8 mouse cellular contexts compared by ENCODE assay signal in genomic region chr2:30061215-30062166, GRCm38 (mm10). TPM values are rescaled to one million over a fixed set of nuclear protein-coding genes. Genes with fewer than 3 reads are reported as not detected.
A peak's percentile ranks its signal among the peaks of the same experiment; 100 is the strongest.
DNase-seq lines count a peak whose midpoint lies in the region; ATAC-seq lines count a peak whose summit lies in the region.

No protein-coding gene starts in this region.

- peak; percentile 30 to 53 for DNase-seq in urinary bladder, adult 18-20 months (ENCODE audit: low spot score in 2 of 2)
- DNase-seq in urinary bladder, postnatal 10 days (ENCODE audit: low spot score) = no peak
- DNase-seq in embryo, embryonic 10.5 days (ENCODE audit: low spot score) = peak; percentile 91
- DNase-seq in kidney, postnatal 14 days = peak; percentile 50
- DNase-seq in spleen, postnatal 36 days (ENCODE audit: low spot score in 2 of 2) = peak; percentile 50 to 57
- no peak for DNase-seq in left cerebral cortex, adult 8-10 months (ENCODE audit: low spot score in 2 of 2)

- no peaks in the 10 kb centered on the region for H3K9me3 ChIP-seq in heart, embryonic 13.5 days

- H3K27me3 ChIP-seq in heart, embryonic 13.5 days (replicated peaks) = no peaks in the 10 kb centered on the region

- H3K9ac ChIP-seq in heart, embryonic 13.5 days = peak overlapping the region; percentile 90

- H3K4me2 ChIP-seq in heart, embryonic 13.5 days = peak overlapping the region; percentile 80

- H3K4me3 ChIP-seq in heart, embryonic 13.5 days = peak overlapping the region; percentile 69

- peak overlapping the region; percentile 94 for H3K27ac ChIP-seq in heart, embryonic 13.5 days (replicated peaks)

- no peak for ATAC-seq in heart, embryonic 13.5 days (ENCODE audit: extremely low read depth, insufficient number of reproducible peaks, low FRiP score, low TSS enrichment)
- ATAC-seq in megakaryocyte, adult 5-6 weeks (ENCODE audit: poor library complexity, severe bottlenecking) = peak; percentile 11; the same call in 1 of the 2 replicates

- peaks cover 41% of the 10 kb centered on the region for H3K4me1 ChIP-seq in heart, embryonic 13.5 days

- 7% methylated on average over 37 of the region's 37 CpGs for WGBS in heart, embryonic 13.5 days

- no peaks in the 10 kb centered on the region for H3K36me3 ChIP-seq in heart, embryonic 13.5 days

RNA-seq across cellular contexts. Expression of gene Set, which starts 4.3 kb away (rescaled TPM):
- 214 and 239 TPM in 2 replicates for polyA plus RNA-seq in heart, embryonic 13.5 days (2015; fragmentation: Nextera tagmentation; extraction: Ambion mirVana)
- 160 and 167 TPM in 2 replicates for total RNA-seq in megakaryocyte, adult 5-6 weeks (2015)
- 634 and 647 TPM in 2 replicates for total RNA-seq in megakaryocyte, adult 5-6 weeks (2017)
- 100 to 1,000 TPM; 190 to 221 (median 207) TPM for total RNA-seq in left cerebral cortex, adult 8-10 months (2022)

RNA-seq across cellular contexts. Expression of gene Wdr34, which starts 12.8 kb away (rescaled TPM):
- 17.9 and 18.8 TPM in 2 replicates for polyA plus RNA-seq in heart, embryonic 13.5 days (2015; fragmentation: Nextera tagmentation; extraction: Ambion mirVana)
- total RNA-seq in megakaryocyte, adult 5-6 weeks (2015) = 0.91 and 1.2 TPM in 2 replicates
- total RNA-seq in megakaryocyte, adult 5-6 weeks (2017) = 1.8 and 5.7 TPM in 2 replicates
- 10 to 100 TPM; 38.7 to 43.4 (median 42.1) TPM for total RNA-seq in left cerebral cortex, adult 8-10 months (2022)

RNA-seq across cellular contexts. Expression of gene Pkn3, which starts 16.0 kb away (rescaled TPM):
- 13.1 and 13.2 TPM in 2 replicates for polyA plus RNA-seq in heart, embryonic 13.5 days (2015; fragmentation: Nextera tagmentation; extraction: Ambion mirVana)
- 3.0 and 4.8 TPM in 2 replicates for total RNA-seq in megakaryocyte, adult 5-6 weeks (2015)
- 7.0 and 9.1 TPM in 2 replicates for total RNA-seq in megakaryocyte, adult 5-6 weeks (2017)
- total RNA-seq in left cerebral cortex, adult 8-10 months (2022) = 1 to 10 TPM; 1.9 to 4.5 (median 2.3) TPM

RNA-seq across cellular contexts. Expression of gene Zdhhc12, which starts 32.0 kb away (rescaled TPM):
- 36.5 and 45.5 TPM in 2 replicates for polyA plus RNA-seq in heart, embryonic 13.5 days (2015; fragmentation: Nextera tagmentation; extraction: Ambion mirVana)
- total RNA-seq in megakaryocyte, adult 5-6 weeks (2015) = 20.3 and 24.6 TPM in 2 replicates
- total RNA-seq in megakaryocyte, adult 5-6 weeks (2017) = 8.2 and 10.7 TPM in 2 replicates
- total RNA-seq in left cerebral cortex, adult 8-10 months (2022) = 10 to 100 TPM in 1 of 4 experiments, 1 to 10 TPM in 3; 6.8 to 10.5 (median 8.9) TPM

Comparison
In these comparisons a context has a peak if more than half of its experiments do, and no peak if none do; other contexts are left out.
1. DNase-seq: peak in urinary bladder, adult 18-20 months (2 of 2), embryo, embryonic 10.5 days (single experiment), kidney, postnatal 14 days (single experiment) and spleen, postnatal 36 days (2 of 2); none in urinary bladder, postnatal 10 days (single experiment) and left cerebral cortex, adult 8-10 months (0 of 2).
2. RNA of gene Wdr34, which starts 12.8 kb away (total RNA-seq): 38.7 to 43.4 TPM in left cerebral cortex, adult 8-10 months; 0.91 to 5.7 TPM in megakaryocyte, adult 5-6 weeks; every median in the first group is over 4 times any median in the second.